Mouse (Mus musculus) midbrain, embryonic 16.5 days (tissue): Measurements from ENCODE around the gene Olfr198. TPM values are rescaled to one million over a fixed set of nuclear protein-coding genes. Genes with fewer than 3 reads are reported as not detected.
"Not testable (repeated sequence)": the region's sequence is repeated elsewhere in the genome, so short reads cannot be mapped to it uniquely, and the experiment has no call there.

Experiments used
- ATAC-seq: fragments of 200-750 bp; cut with Nextera tagmentation; 2 replicates; pipeline ENCODE4 v1.8.0; 2017; ENCODE audit warnings: moderate TSS enrichment
- H3K27ac ChIP-seq: fragments of 300-500 bp; sonication (generic); 2 replicates; pipeline ENCODE4 v1.5.1; 2014; ENCODE audit warnings: mild to moderate bottlenecking, low read length, mixed read lengths
- H3K27me3 ChIP-seq: fragments of 300-500 bp; sonication (generic); 2 replicates; pipeline ENCODE4 v1.6.1; 2014; ENCODE audit warnings: low read depth, low read length, mixed read lengths; ENCODE audit not compliant: control insufficient read depth, insufficient read depth
- H3K36me3 ChIP-seq: fragments of 300-500 bp; sonication (generic); 2 replicates; pipeline ENCODE4 v1.6.1; 2014; ENCODE audit warnings: mild to moderate bottlenecking, low read length, moderate library complexity, mixed read lengths; ENCODE audit not compliant: control insufficient read depth, insufficient read depth
- H3K4me1 ChIP-seq: fragments of 300-500 bp; sonication (generic); 2 replicates; pipeline ENCODE4 v1.6.1; 2014; ENCODE audit warnings: mild to moderate bottlenecking, low read length, mixed read lengths; ENCODE audit not compliant: control insufficient read depth, insufficient read depth
- H3K4me2 ChIP-seq: fragments of 300-500 bp; sonication (generic); 2 replicates; pipeline ENCODE4 v1.6.1; 2014; ENCODE audit warnings: mild to moderate bottlenecking, low read length, mixed read lengths
- H3K4me3 ChIP-seq: fragments of 300-500 bp; sonication (generic); 2 replicates; pipeline ENCODE4 v1.5.1; 2014; ENCODE audit warnings: low read depth, mild to moderate bottlenecking, low read length, moderate library complexity, mixed read lengths
- H3K9ac ChIP-seq: fragments of 300-500 bp; sonication (generic); 2 replicates; pipeline ENCODE4 v1.6.1; 2014; ENCODE audit warnings: low read depth, low read length, mixed read lengths
- H3K9me3 ChIP-seq: fragments of 300-500 bp; sonication (generic); replicated peaks from 2 replicates; pipeline ENCODE4 v1.6.1; 2014; ENCODE audit warnings: mild to moderate bottlenecking, low read length, mixed read lengths; ENCODE audit not compliant: control insufficient read depth, poor library complexity, severe bottlenecking
- WGBS: fragments of 180-500 bp; shearing (Covaris S2); extraction: QIAGEN DNeasy Blood & Tissue Kit; methylation state at CpG from one replicate; pipeline ENCODE4 v1.1.7; 2014; 5-methylcytosine and 5-hydroxymethylcytosine counted together
- polyA plus RNA-seq: library from polyadenylated mRNA; unstranded; fragments of >200 nt; fragmentation: Nextera tagmentation; extraction: Ambion mirVana; gene quantifications from 2 replicates; pipeline ENCODE4 v1.2.1, GENCODE M21; 2015

Olfr198 gene
- polyA plus RNA-seq, result not detected in 2 replicates

DNA sequence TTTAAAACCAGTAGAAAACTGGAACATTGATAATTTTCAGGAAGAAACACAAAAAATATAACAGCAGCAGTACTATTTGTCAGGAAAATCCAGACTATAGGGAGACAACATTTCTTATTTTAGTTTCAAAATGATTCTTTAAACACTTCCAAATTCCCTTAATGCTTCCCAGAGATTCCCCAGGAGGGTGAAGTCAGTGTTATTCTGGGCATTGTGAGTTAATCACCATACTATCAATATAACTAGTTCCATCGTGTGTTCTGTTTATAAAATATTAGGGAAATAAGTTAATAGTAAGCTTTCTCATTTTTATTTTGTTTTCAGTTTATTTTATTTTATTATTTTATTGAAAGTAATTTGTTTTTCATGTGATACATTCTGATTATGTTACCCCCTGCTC lies at the start of gene Olfr198:
Gene Olfr198 (minus strand): TSS at position 101 of the 400 bp plus-strand sequence.
- not testable (repeated sequence) for ATAC-seq, H3K36me3 ChIP-seq, H3K27ac ChIP-seq, H3K4me1 ChIP-seq, H3K9me3 ChIP-seq, H3K4me3 ChIP-seq, H3K27me3 ChIP-seq, H3K4me2 ChIP-seq, H3K9ac ChIP-seq
- 65% methylated on average over 1 of the region's 1 CpGs for WGBS

GRCm38 (mm10) chr16:59249684-59250083 lies 46.4 kb upstream of the Olfr198 start:
- WGBS, result 88% methylated on average over 17 of the region's 17 CpGs

GRCm38 (mm10) chr16:59219667-59220066 lies 16.3 kb upstream of the Olfr198 start, which contains the start of gene Olfr199:
Olfr199 (minus strand) TSS chr16:59219767.
- H3K9me3 ChIP-seq, ATAC-seq, H3K4me3 ChIP-seq, H3K9ac ChIP-seq, H3K36me3 ChIP-seq, H3K4me2 ChIP-seq, H3K27ac ChIP-seq, H3K4me1 ChIP-seq, H3K27me3 ChIP-seq: not testable (repeated sequence)
- WGBS, result 78% methylated on average over 1 of the region's 1 CpGs

More at GRCm38 (mm10) chr16:59249684-59250083, 46.4 kb upstream of the Olfr198 start:
- H3K4me3 ChIP-seq, result no peak overlapping the region
- H3K4me1 ChIP-seq, result no peaks in the 10 kb centered on the region
- H3K36me3 ChIP-seq, result no peaks in the 10 kb centered on the region
- no peak overlapping the region for H3K4me2 ChIP-seq
- H3K27ac ChIP-seq, result no peak overlapping the region
- H3K9ac ChIP-seq, result no peak overlapping the region
- ATAC-seq, result no peak
- no peaks in the 10 kb centered on the region for H3K27me3 ChIP-seq
- H3K9me3 ChIP-seq, result no peaks in the 10 kb centered on the region

DNA sequence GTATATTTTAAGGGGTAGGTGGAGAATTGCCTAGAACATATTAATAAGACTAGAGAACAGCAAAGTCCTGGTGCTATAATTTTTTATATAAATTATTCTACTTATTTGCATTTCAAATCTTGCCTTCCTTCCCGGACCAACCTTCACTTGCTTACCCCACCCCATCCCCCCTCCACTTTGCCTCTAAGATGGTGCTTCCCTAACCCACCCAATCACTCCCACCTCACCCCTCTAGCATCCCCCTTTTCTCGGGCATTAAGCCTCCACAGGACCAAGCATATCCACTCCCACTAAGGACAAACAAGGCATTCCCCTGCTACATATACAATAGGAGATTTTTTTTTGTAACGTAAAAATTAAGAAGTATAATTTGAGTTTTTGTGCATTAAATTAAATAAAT lies 14.5 kb upstream of the Olfr198 start:
- H3K4me1 ChIP-seq, H3K36me3 ChIP-seq, ATAC-seq, H3K9me3 ChIP-seq, H3K27me3 ChIP-seq, H3K4me3 ChIP-seq, H3K9ac ChIP-seq, H3K4me2 ChIP-seq, H3K27ac ChIP-seq: not testable (repeated sequence)
- WGBS, result 85% methylated on average over 3 of the region's 3 CpGs

GRCm38 (mm10) chr16:59170354-59170753 lies 33.0 kb downstream of the Olfr198 start, which contains the start of gene Olfr196:
Olfr196 (minus strand) TSS chr16:59170454.
- Histone ChIP-seq H3K27ac (no peak within 1 kb of the TSS), H3K36me3 (no peaks in the 10 kb centered on the region), H3K4me3 (no peak within 1 kb of the TSS), H3K9ac (no peak within 1 kb of the TSS), H3K4me1 (no peaks in the 10 kb centered on the region), H3K4me2 (no peak within 1 kb of the TSS), H3K9me3 (no peaks in the 10 kb centered on the region), H3K27me3 (no peaks in the 10 kb centered on the region)
- WGBS, result 72% methylated on average over 3 of the region's 3 CpGs
- no peak for ATAC-seq

- Histone ChIP-seq H3K4me1 (no peaks in the 10 kb centered on the region), H3K27ac (no peak overlapping the region), H3K27me3 (no peaks in the 10 kb centered on the region), H3K9ac (no peak overlapping the region), H3K4me2 (no peak overlapping the region), H3K9me3 (no peaks in the 10 kb centered on the region), H3K4me3 (no peak overlapping the region), H3K36me3 (no peaks in the 10 kb centered on the region)
- WGBS, result 86% methylated on average over 2 of the region's 2 CpGs
- no peak for ATAC-seq
Measured at GRCm38 (mm10) chr16:59151996-59152395, 51.3 kb downstream of the Olfr198 start.

Other genes with a start within 250 kb of the Olfr198 start
- gene Olfr183, start 208.2 kb downstream of the Olfr198 start, polyA plus RNA-seq, result not detected in 2 replicates
- gene Olfr186, start 173.2 kb downstream of the Olfr198 start, polyA plus RNA-seq, result not detected in 2 replicates
- not detected in 2 replicates for gene Olfr187, start 163.8 kb downstream of the Olfr198 start, polyA plus RNA-seq
- not detected in 2 replicates for gene Olfr190, start 125.5 kb downstream of the Olfr198 start, polyA plus RNA-seq
- not detected in 2 replicates for gene Olfr191, start 113.7 kb downstream of the Olfr198 start, polyA plus RNA-seq
- gene Olfr193, start 91.7 kb downstream of the Olfr198 start, polyA plus RNA-seq, result not detected in 2 replicates
- not detected in 2 replicates for gene Olfr194, start 82.5 kb downstream of the Olfr198 start, polyA plus RNA-seq
- not detected in 2 replicates for gene Olfr195, start 56.5 kb downstream of the Olfr198 start, polyA plus RNA-seq
- gene Olfr196, start 33.1 kb downstream of the Olfr198 start, polyA plus RNA-seq, result not detected in 2 replicates
- gene Olfr199, start 16.2 kb upstream of the Olfr198 start, polyA plus RNA-seq, result not detected in 2 replicates
- gene Olfr201, start 69.1 kb upstream of the Olfr198 start, polyA plus RNA-seq, result not detected in 2 replicates
- gene Olfr202, start 83.3 kb upstream of the Olfr198 start, polyA plus RNA-seq, result not detected in 2 replicates
- not detected in 2 replicates for gene Olfr203, start 95.3 kb upstream of the Olfr198 start, polyA plus RNA-seq
- gene Olfr204, start 114.7 kb upstream of the Olfr198 start, polyA plus RNA-seq, result not detected in 2 replicates
- gene Olfr205, start 127.6 kb upstream of the Olfr198 start, polyA plus RNA-seq, result not detected in 2 replicates
- gene Olfr206, start 145.7 kb upstream of the Olfr198 start, polyA plus RNA-seq, result not detected in 2 replicates
- gene Olfr209, start 160.5 kb upstream of the Olfr198 start, polyA plus RNA-seq, result not detected in 2 replicates
- gene Gabrr3, start 203.8 kb upstream of the Olfr198 start, polyA plus RNA-seq, result not detected in 2 replicates